24 mouse cellular contexts compared by ENCODE assay signal in genomic region chr13:109536636-109537035, GRCm38 (mm10).
DNase-seq lines count a peak whose midpoint lies in the region; ATAC-seq and TF ChIP-seq lines count a peak whose summit lies in the region.
"Had no signal": no experiment of that assay in that cellular context is flagged by ENCODE, and none has a peak within 500 bp of the region (broad histone marks: within the 10 kb centered on the region; RNA-seq: fewer than 3 reads in every experiment).

No protein-coding gene starts in this region.

- H3K4me1 ChIP-seq in liver, adult 2 months (ENCODE audit: control insufficient read depth, insufficient read depth, low read length) = no peaks in the 10 kb centered on the region
- H3K4me1 ChIP-seq in ES-E14 (ENCODE audit: control insufficient read depth in 2 of 2, insufficient read depth in 2 of 2, low read length in 2 of 2, poor library complexity in 1 of 2) = no peaks in the 10 kb centered on the region
- H3K4me1 ChIP-seq in heart, embryonic 11.5 days (ENCODE audit: control insufficient read depth, insufficient read depth, low read length) = no peaks in the 10 kb centered on the region
- H3K4me1 ChIP-seq: heart, embryonic 13.5 days; limb, embryonic 13.5 days; liver, embryonic 15.5 days had no signal

- WGBS in liver, adult 2 months = 45% methylated on average over 4 of the region's 4 CpGs
- 48% methylated on average over 4 of the region's 4 CpGs for WGBS in heart, embryonic 11.5 days (ENCODE audit: insufficient replicate concordance)

- peak; percentile 48; the same call in 1 of the 2 replicates for ATAC-seq in frontal cortex, adult (ENCODE audit: low TSS enrichment)
- no peak for ATAC-seq in heart, embryonic 11.5 days (replicated peaks; ENCODE audit: insufficient number of reproducible peaks, low FRiP score, low TSS enrichment)
- ATAC-seq: inflammation-experienced regulatory T-cells, adult 6 months had no signal

- no peak overlapping the region for H3K9ac ChIP-seq in liver, adult 2 months (ENCODE audit: low read depth, low read length)
- no peak overlapping the region for H3K9ac ChIP-seq in ES-E14 (ENCODE audit: insufficient read depth, low read depth, low read length, poor library complexity, severe bottlenecking)
- no peak overlapping the region for H3K9ac ChIP-seq in heart, embryonic 11.5 days (ENCODE audit: low read depth, low read length)
- H3K9ac ChIP-seq: forebrain, embryonic 12.5 days; heart, embryonic 13.5 days; hindbrain, embryonic 13.5 days; limb, embryonic 13.5 days; liver, embryonic 15.5 days had no signal

- no peak for DNase-seq in frontal cortex, postnatal 36 days (ENCODE audit: low spot score in 2 of 2)
- DNase-seq in liver, adult 2 months (ENCODE audit: extremely low read depth, low read depth, low spot score) = peak; percentile 37
- no peak for DNase-seq in liver
- no peak for DNase-seq in ES-E14 (ENCODE audit: low read depth, low spot score)
- DNase-seq in fibroblast of lung, adult 2 months (ENCODE audit: low read depth) = peak; percentile 25
- DNase-seq in heart, postnatal 10 days = no peak
- DNase-seq: adrenal gland, postnatal 36 days; cerebellum, adult 11-12 months; gastrocnemius, postnatal 10 days; heart, adult 18-20 months; heart, postnatal 36 days; kidney, adult 9 months; kidney, postnatal 4 days; spleen, adult 18-20 months had no signal

- no peaks in the 10 kb centered on the region for H3K27me3 ChIP-seq in liver, adult 2 months (ENCODE audit: control insufficient read depth, insufficient read depth, low read length)
- no peaks in the 10 kb centered on the region for H3K27me3 ChIP-seq in heart, embryonic 11.5 days (ENCODE audit: control insufficient read depth, insufficient read depth, low read length)
- H3K27me3 ChIP-seq: forebrain, embryonic 12.5 days; heart, embryonic 13.5 days; hindbrain, embryonic 13.5 days; limb, embryonic 13.5 days; liver, embryonic 15.5 days had no signal

- H3K4me2 ChIP-seq in heart, embryonic 11.5 days = no peak overlapping the region
- H3K4me2 ChIP-seq: forebrain, embryonic 12.5 days; heart, embryonic 13.5 days; hindbrain, embryonic 13.5 days; limb, embryonic 13.5 days; liver, embryonic 15.5 days had no signal

- H3K27ac ChIP-seq in liver, adult 2 months (replicated peaks; ENCODE audit: insufficient read depth, low read depth, low read length) = no peak overlapping the region
- H3K27ac ChIP-seq in ES-E14 (ENCODE audit: insufficient read depth, low read depth, low read length, poor library complexity, severe bottlenecking) = no peak overlapping the region
- no peak overlapping the region for H3K27ac ChIP-seq in heart, embryonic 11.5 days (ENCODE audit: low read depth, low read length)
- H3K27ac ChIP-seq: embryonic facial prominence, embryonic 10.5 days; forebrain, embryonic 12.5 days; heart, embryonic 13.5 days; hindbrain, embryonic 13.5 days; limb, embryonic 13.5 days; liver, embryonic 15.5 days; midbrain, embryonic 10.5 days had no signal

- H3K36me3 ChIP-seq in liver, adult 2 months (ENCODE audit: control insufficient read depth, insufficient read depth, low read length) = no peaks in the 10 kb centered on the region
- no peaks in the 10 kb centered on the region for H3K36me3 ChIP-seq in ES-E14 (ENCODE audit: control insufficient read depth, insufficient read depth, low read length, poor library complexity, severe bottlenecking)
- H3K36me3 ChIP-seq in heart, embryonic 11.5 days (ENCODE audit: control insufficient read depth, insufficient read depth, low read length) = no peaks in the 10 kb centered on the region
- H3K36me3 ChIP-seq: embryonic facial prominence, embryonic 10.5 days; forebrain, embryonic 12.5 days; heart, embryonic 13.5 days; hindbrain, embryonic 13.5 days; limb, embryonic 13.5 days; liver, embryonic 15.5 days; midbrain, embryonic 10.5 days had no signal

- H3K4me3 ChIP-seq in liver, adult 2 months (ENCODE audit: insufficient read depth, low read depth, low read length) = no peak overlapping the region
- H3K4me3 ChIP-seq in ES-E14 (ENCODE audit: insufficient read depth in 1 of 2, low read depth in 1 of 2, low read length in 2 of 2, poor library complexity in 1 of 2, severe bottlenecking in 1 of 2) = no peak overlapping the region
- H3K4me3 ChIP-seq in heart, embryonic 11.5 days (ENCODE audit: low read depth, low read length) = no peak overlapping the region
- H3K4me3 ChIP-seq: embryonic facial prominence, embryonic 10.5 days; forebrain, embryonic 12.5 days; heart, embryonic 13.5 days; hindbrain, embryonic 13.5 days; limb, embryonic 13.5 days; liver, embryonic 15.5 days; midbrain, embryonic 10.5 days had no signal

- H3K9me3 ChIP-seq in ES-E14 (ENCODE audit: control insufficient read depth, insufficient read depth, low read depth, low read length) = no peaks in the 10 kb centered on the region
- H3K9me3 ChIP-seq in heart, embryonic 11.5 days (replicated peaks; ENCODE audit: control insufficient read depth, low read length) = no peaks in the 10 kb centered on the region
- H3K9me3 ChIP-seq: embryonic facial prominence, embryonic 10.5 days; forebrain, embryonic 12.5 days; heart, embryonic 13.5 days; hindbrain, embryonic 13.5 days; limb, embryonic 13.5 days; liver, embryonic 15.5 days; midbrain, embryonic 10.5 days had no signal

- no peaks in the 10 kb centered on the region for H3K79me2 ChIP-seq in liver, adult 2 months (ENCODE audit: control insufficient read depth, insufficient read depth, low read length)

- no peak for TF ChIP-seq CTCF in liver, adult 2 months (IDR thresholded peaks at IDR 0.05; ENCODE audit: low read depth, low read length)

- intact Hi-C loops in heart, postnatal 10 days (cut with DNase I) = no loop called here

- TF ChIP-seq POLR2A in liver, adult 2 months (IDR thresholded peaks at IDR 0.05; ENCODE audit: extremely low read depth, insufficient read depth, low read length) = no peak

- in situ Hi-C loops in ES-E14 (cut with MboI; ENCODE audit: low sequenced_read_pairs in 2 of 2, unreplicated experiment in 2 of 2) = loop anchor here in 1 of 2 experiments (25.0 kb wide), 1 partner anchor 299 kb away; no protein-coding TSS in a partner anchor

TF ChIP-seq in ES-E14, 5 proteins besides CTCF, POLR2A, EP300 and RAD21:
- no peak for TF ChIP-seq ZNF384 (IDR thresholded peaks at IDR 0.05; ENCODE audit: low read depth, low read length)
- TF ChIP-seq MAFK (IDR thresholded peaks at IDR 0.05; ENCODE audit: insufficient read depth, low read depth, low read length) = 0 out of 2 replicates have a peak, but pooled peaks have one; percentile 34

Comparison
In these comparisons a context has a peak if more than half of its experiments do, and no peak if none do; other contexts are left out.
1. DNase-seq: peak in liver, adult 2 months (single experiment) and fibroblast of lung, adult 2 months (single experiment); none in frontal cortex, postnatal 36 days (0 of 2), liver (single experiment), ES-E14 (single experiment) and heart, postnatal 10 days (0 of 2).